Mouse (Mus musculus): ENCODE results near the gene B4galnt3.

GRCm38 (mm10) chr6:120274887-120275286 is 19.5 kb downstream of the B4galnt3 start:
- TF ChIP-seq CTCF (IDR thresholded peaks at IDR 0.05; ENCODE audit: borderline replicate concordance, control insufficient read depth, extremely low read depth, insufficient read depth, low read length, poor library complexity) (no peak), POLR2A (IDR thresholded peaks at IDR 0.05; ENCODE audit: control insufficient read depth, extremely low read depth, insufficient read depth, low read length, poor library complexity) (no peak)

Measured in thymus, adult 2 months (tissue).